Mouse (Mus musculus) gastrocnemius, postnatal 4 days (tissue): ENCODE data around the gene Dlg2. TPM values are rescaled to one million over a fixed set of nuclear protein-coding genes. Genes with fewer than 3 reads are reported as not detected.

Experiments used
- DNase-seq, 2 experiments: peaks; one replicate each; pipeline ENCODE4 v3.0.0; 2021 to 2022; ENCODE audit warnings: low spot score in 2 of 2, mixed read lengths in 2 of 2
- total RNA-seq, 2 experiments: library from RNA; stranded (reverse); gene quantifications; 2 replicates each; pipeline ENCODE4 v1.2.3; 2021

Gene Dlg2
- total RNA-seq, 2 experiments from 2014 or later, result 4.1 to 4.5 TPM

DNA sequence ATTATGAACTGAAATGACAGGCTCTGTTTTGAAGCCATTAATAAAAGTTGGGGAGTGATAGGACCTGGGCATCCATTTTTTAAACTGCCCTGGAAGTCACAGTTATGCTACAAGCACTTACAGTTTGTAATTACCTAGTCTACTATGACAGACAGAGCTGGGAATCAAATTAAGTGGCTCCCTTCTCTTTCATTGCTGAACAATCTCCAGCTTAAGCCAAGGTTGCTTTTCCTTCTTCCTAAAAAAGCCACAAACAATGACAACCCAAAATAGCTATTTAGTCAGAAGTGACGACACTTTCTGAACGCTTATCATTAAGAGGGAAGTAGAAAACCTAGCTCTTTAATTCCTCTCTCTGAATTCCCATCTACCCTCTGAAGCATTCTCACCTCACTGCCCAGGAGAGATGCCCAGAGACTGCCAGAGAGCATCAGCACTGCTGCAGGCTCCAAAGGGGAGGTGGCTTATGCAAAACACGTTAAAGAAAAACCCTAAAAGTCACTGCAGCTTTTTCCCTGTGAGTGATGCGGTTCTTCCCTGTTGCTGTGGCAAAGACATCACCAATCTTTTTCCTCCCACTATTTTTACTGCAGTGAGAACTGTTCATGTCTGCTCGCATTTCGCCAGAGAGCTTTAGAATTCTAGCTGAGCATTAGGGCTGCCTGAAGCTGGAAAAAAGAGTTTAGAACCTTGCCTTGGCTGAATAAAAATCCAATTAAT lies 612.9 kb downstream of the Dlg2 start:
- no peak for DNase-seq

DNA sequence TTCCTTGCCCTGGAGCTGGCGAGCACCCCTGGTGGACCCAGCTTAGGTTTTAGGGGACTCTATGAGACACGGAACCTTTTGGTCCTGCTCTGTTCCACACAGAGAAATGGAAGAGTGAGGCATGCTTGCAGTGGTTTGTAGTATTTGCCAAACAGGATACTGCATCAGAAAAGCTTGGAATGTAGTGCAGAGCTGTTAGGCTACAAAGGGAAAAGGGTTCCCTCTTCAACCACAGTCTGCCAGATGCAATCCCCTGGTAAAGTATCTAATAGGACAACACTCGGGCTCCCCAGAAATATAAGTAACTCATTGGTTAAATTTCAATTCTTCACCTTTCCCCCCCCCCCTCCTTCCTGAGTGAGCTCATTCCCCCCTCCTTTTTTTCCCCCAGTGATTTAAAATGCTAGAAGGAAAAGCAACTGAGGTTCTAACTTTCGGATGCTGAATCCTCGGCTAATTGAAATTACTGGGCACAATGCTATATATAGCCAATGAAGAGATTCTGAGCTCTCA lies 613.9 kb downstream of the Dlg2 start:
- no peak for DNase-seq

DNA sequence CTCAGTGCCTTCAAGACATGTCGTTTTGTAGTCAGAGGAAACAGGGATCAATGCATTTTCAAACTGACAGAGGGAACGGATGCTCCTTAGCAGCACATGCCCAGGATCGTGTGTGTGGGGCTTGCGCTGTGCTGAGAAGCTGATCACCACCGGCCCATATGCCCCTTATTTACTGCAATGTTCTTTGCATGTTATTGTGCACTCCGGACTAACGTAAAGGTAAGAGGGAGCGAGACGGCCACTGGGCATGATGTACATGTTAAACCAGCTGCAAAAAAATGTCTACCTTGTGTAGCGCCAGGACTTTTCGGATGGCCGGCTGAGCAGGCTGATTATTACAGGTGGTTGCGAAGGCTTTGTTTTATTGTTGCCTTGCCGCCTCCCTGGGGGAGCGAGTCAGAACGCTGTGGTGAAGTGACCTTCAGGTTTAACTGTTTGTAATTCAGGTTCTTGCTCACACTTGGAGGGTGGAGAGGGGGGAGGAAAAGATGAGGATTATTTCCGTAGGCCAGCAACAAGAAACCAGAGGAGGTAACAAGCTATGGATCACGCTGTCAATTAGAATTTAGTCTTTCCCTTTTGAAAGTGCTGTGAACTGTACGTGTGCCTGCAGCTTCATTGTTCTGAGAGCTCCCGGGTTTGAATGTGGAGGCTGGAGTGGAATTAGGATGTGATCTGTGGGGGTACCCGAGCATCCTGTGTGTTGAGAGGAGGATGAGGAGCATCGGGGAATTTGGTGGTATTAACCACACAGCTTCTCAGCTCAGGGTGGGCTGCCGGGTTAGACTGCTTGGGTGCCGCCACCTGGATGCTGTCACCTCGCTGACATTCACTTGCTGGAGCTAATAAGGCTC lies 614.6 kb downstream of the Dlg2 start:
- no peak for DNase-seq

DNA sequence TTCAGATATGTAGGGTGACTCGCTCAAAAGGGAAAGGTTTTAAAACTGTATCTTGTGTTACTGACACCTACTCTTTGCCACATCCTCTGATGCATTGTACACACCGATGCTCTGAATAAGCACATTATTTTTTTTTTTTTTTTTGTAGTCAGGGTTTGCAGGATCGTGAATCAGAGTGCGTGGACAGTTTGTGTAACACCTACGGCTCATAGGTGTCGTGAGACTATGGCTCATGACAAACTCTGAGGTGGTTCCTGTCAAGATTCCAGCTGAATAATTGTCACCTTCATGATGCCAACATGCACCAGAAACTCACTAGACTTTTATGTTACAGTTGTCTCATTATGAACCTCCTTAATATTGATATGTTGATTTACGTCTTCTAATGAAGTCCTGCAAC lies 620.0 kb downstream of the Dlg2 start:
- DNase-seq, result no peak

DNA sequence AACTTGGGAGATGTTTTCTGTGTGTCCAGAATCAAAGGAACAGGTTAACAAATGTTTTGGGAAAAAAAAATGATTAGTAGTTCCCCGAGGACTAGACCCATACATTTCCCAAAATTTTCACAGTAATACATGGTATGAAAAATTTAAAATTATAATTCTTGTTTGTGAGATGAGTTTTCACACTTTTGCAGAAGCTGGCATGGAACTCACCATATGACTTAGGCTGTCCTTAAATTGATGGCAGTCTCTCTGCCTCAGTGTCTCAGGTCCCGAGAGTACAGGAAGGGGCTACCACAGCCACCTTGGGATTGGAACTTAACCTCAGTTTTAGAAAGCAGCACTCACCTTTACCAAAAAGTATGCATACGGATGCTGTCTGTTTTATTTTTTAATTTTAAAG lies 622.0 kb downstream of the Dlg2 start:
- DNase-seq, result no peak

DNA sequence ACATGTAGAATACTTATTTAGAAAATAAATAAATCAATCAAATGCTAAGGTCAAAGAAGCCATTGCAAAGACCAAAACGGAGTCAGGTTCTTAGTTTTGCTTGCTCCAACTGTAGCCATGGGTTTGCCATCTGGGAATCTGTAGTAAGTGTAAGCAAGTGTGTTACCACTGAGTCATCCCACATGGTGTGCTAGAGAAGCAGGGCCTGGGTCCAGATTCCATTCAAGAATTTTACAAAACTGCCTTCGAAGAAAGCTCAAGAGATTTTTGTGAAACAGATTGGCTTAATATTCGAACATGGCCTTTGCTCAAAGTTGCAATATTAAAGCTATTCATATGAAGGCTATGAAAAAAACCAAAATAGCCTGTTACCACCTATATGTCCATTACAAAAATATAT lies 633.1 kb downstream of the Dlg2 start:
- no peak for DNase-seq

DNA sequence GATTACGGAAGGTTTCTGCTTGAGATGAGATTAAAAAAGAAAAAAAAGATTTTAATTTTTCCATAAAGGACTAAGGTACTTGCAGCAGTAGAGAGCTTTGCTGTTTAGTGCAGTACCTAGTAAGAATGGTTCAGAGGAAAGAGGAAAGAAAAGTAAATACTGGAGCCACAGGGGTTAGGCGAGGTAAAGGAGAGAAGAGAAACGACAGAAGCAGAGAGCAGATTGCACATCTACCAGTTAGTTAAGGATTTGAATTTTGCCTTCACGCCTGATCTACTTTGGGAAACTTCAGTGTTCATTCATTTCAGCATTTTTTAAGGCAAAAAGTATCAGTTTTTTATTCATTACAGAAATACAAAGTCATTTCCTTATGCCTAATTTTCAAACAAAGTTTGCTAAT lies 655.7 kb downstream of the Dlg2 start:
- no peak for DNase-seq

DNA sequence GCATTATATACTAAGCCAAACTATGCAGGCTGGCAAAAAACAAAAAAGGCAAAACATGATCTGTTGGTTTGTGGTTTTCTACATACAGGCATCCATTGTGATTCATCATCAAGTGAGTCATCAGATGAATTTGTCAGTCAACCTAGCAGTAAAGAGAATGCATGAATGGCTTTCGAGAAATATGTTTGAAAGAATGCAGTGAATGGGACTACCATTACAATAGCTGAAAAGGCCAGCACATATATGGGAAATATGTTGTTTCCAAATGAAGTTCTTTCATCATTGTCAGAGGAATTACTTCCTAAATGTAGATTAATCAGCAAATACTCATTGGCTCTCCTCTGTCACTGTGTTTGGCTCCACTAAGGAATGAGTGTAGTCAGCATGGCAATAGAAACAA lies 677.6 kb downstream of the Dlg2 start:
- DNase-seq, result no peak

DNA sequence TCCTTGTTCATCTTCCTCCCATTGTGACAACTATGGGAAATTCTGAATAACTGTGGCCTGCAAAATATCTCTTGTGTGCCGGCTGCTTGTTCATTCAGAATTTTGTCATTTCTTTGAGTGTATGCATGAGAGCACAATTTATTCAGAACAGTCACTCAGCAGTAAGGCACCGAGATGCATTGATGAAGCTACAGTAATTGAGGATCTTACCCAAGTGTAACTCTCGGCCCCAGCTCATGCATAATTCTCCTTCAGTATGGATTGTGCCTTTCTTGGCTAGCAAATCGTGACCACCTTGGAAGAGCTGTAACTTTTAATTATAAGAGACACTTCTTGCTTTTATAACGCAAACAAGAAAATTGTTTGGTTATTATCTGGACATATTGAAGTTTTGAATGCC lies 682.7 kb downstream of the Dlg2 start:
- DNase-seq, result no peak

DNA sequence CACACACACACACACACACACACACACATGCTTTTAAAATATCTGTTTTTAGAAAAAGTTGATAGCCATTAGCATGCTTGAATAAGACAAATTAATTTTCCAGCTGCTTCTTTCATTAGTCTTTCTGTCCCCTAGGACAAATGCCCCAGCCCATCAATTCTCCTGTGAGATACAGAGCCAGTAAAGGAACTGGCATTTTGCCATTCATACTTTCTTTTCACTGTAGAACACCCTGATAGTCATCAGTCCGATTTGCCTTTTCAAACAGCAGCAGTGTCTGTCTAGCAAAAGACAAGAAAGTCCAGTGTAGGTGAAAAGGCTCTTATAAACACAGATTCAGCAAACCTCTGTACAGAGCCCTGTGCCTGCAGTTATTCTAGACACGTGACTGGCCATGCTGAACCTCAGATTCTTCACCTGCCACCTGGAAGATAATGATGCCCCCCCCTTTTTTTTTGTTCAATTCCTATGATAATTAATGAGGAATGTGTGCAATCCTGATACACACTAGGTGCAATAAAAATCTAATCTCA lies 685.2 kb downstream of the Dlg2 start:
- no peak for DNase-seq

DNA sequence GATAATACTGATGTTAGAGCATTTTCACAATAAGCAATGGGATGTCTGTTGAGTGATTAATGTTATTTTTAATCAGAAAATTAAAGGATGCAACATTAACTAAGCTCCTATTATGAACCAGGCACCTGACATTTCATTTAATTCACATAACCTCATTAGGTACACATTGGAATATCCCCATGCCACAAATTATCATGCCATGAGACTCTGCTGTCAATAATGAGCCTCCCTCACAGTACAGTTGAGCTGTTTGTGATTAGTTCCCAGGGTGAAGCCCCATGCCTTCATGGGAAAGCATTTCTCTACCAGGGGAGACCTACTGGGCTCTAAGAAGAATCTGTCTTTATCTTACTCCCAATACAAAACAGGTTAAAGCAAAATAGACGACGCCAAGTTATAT lies 697.1 kb downstream of the Dlg2 start:
- DNase-seq, result no peak

DNA sequence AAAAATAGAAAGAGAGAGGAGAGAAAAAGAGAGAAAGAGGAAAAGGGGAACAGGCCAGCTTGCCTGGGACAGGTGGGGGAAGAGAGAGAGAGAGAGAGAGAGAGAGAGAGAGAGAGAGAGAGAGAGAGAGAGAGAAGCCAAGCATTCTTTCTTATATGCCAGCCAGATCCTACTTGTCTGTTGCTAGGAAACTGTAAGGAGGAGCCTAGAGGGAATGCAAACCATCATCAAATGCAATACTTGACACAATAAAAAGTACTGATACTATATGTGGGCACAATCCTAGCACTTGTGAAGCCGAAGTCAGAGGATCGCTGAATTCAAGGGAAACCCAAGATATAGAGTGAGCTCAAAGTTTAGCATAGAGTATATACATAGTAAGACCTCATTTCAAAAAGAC lies 711.7 kb downstream of the Dlg2 start:
- DNase-seq, result no peak

DNA sequence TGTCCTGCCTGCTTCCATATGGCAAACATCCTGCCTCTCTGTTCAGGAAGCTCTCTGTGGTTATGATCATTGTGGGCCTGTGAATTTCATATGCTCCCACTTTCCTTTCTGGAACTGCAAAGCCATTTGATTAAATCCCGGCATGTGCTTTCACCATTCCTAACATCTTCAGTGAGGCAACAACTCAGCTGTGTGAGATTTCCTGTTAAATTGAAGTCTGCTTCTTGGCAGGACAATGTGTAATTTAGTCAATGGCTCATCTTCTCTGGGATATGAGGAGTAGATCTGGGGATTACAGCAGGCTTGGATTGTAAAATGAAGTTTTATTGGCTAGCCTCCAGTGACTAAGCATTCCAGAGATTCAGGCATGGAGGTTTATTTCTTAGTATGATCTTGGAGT lies 722.9 kb downstream of the Dlg2 start:
- no peak for DNase-seq

DNA sequence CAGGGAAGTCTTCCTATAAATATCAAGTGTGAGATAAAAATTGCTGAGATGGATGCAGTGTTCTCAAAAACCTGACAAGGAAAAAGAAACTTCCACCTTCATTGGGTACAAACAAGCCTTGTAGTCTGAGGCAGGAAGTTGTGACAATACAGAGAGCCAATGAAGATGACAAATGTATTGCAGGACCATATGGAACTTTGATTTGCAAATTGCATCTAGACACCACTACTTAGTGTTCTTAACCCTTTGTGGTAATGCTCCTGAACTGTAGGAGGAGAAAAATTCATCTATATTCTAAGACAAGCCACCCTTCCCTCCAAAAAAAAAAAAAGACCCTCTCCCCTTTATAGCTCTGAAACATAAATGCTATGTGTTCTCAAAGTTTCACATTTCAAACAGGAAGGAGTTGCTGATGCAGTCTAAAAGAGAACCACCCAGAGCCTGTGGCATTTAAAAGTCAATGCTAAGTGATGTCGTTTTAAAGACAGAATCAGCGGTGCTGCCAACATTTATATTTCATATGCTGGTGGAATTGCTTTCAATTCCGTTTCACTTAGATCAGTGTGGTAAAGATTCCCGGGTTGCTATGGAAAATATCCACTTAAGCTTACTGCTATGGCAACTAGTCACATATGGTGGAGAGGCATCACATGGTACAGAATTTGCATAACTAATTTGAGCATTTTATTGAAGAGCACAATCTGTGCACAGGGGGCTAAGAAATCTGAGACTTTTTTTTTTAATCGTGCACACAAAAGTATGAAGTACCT lies 731.8 kb downstream of the Dlg2 start:
- DNase-seq, result no peak

DNA sequence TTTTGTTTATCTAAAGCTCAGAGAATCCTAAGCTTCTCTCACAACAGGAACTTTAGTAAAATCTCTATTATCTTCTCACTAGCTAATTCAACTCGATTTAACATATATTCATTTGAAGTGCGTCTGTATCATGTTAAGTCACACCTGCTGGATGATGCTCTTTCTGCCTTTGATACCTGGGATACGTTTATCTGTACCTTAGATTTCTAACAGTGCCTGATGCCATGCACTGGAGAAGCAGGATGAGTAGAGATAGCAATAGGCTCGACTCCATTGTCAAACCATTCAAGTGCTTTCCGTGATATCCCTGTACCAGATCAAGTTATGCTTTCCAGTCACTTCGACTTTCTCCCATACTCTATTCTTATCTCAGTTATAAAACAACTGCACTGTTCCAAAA lies 732.5 kb downstream of the Dlg2 start:
- DNase-seq, result no peak

DNA sequence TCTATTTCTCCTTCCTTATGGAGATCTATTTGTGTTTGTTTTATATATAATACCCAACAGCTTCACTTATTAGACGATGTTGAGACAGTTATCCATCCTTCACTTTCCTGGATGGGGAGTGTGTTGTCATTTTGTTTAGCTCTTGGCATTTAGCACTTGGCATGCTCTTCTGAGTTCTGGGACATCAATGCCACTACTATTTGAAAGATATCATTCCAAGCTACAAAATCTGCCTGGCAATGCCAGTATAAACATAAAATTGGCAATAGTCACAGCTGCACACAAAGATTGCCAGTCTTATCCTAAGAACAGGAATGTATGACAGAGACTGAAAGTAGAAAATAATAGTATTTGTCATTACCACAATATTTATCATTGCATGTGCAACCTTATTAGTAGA lies 735.8 kb downstream of the Dlg2 start:
- no peak for DNase-seq

DNA sequence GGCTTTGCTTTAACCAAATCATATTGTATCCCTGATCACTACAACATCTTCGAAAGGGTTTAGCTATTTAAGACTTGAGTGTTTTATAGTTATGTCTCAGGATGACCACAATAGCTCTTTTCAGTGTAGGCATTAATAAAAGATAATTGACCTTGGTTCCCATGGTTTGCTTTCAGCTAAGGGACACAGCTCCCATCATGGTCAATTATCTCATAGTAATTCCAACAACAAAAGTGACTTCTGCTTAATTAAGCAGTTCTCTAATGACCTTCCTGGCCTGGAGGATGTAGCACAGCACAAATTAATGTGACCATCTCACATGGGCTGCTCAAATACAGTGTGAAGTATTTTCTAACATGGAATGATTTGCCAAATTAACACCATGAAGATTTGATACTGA lies 738.4 kb downstream of the Dlg2 start:
- no peak for DNase-seq

DNA sequence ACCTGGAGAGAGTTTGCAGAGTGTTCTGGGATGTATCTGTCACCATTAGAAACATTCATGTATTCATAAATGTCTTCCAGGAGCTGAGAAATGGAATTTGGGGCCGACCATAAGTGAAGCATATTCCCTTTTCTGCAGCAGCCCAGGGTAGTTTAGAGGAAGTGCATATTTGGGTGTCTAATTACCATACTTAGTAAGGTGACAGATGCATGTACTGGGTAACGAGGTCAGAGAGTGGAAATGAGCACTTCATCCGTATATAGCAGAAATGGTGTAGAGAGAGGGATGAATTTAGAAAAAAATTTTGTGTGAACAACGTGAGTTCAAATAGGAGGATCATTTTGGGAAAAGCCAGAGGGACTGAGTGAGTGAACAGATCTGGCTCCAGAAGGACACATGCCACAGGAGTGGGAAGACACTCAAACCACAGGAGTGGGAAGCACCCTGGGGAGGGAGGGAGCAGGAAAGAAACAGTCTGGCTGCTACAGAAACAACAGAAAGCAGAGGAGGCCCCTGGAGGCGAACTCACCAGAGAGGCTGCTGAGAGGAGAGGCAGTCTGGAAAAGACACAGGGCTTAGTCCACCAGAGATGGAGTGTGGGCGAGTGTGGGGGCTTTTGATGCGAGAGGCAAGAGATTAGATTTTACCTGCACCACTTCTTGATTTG lies 742.0 kb downstream of the Dlg2 start:
- no peak for DNase-seq

DNA sequence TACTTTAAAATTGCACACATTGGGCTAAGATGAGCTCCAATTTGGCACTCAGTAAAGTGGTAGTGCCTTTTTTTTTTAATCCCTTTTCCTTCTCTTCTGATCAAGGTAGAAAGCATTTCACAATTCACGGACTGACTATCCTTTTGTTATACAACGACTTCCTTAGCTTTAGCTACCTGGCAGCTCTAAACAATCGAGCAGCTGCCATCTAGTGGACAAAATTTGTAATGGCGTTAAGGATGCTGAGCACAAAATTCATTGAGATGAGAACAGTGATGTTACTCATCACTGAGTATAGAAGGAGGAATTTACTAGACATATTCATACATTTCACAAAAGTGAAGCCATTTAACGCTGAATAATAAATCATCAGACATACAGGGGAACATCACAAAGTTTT lies 750.0 kb downstream of the Dlg2 start:
- DNase-seq, result no peak

DNA sequence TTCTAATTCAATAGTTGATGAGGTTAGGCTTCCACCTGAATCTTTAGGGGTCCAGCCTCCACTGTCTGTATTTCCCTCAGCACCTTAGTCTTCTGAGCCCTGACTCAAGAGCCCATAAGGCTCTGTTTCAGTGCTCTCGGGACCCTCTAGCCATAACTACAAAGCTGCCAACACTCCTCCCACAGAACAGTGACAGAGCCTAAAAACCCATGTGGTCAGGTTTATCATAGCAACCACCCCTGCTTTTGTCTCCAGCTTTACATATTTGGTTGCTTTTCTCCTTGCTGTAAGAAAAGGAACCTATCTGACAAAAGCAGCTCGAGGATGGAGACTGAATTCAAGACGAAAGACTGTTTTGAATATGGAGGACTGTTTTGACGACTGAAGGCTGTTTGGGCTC lies 765.2 kb downstream of the Dlg2 start:
- DNase-seq, result no peak

DNA sequence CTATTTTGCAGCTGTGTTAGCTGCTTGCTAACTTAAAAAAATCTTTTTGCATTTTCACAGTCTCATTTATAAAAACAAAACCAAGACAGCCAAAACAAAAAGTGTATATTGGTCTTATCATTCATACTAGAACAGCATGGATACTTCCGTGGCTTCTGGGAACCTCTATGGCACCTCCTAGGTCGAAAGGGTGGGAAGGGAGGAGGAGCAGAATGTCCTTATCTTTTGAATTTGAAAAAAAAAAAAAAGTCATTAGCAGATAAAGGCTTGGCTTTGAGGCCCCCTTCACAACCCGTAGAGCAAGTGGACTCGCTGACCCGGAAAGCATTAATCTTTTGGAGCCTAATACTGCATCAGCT lies 785.2 kb downstream of the Dlg2 start:
- DNase-seq, result no peak
